Mouse (Mus musculus) testis, adult 2 months (tissue): ENCODE measurements around the gene Snx32.
"Not testable (repeated sequence)": the region's sequence is repeated elsewhere in the genome, so short reads cannot be mapped to it uniquely, and the experiment has no call there.

ENCODE experiments used
- CTCF ChIP-seq: fragments of 200-500 bp; IDR thresholded peaks from 2 replicates; pipeline ENCODE4 v1.5.1; 2012; ENCODE audit warnings: low read depth, mild to moderate bottlenecking, inconsistent platforms, low read length, moderate library complexity; ENCODE audit not compliant: control insufficient read depth, insufficient read depth, insufficient replicate concordance
- POLR2A ChIP-seq: fragments of 200-500 bp; IDR thresholded peaks from 2 replicates; pipeline ENCODE4 v1.6.1; 2012; ENCODE audit warnings: low read depth, mild to moderate bottlenecking, inconsistent platforms, low read length, moderate library complexity; ENCODE audit not compliant: control insufficient read depth

DNA sequence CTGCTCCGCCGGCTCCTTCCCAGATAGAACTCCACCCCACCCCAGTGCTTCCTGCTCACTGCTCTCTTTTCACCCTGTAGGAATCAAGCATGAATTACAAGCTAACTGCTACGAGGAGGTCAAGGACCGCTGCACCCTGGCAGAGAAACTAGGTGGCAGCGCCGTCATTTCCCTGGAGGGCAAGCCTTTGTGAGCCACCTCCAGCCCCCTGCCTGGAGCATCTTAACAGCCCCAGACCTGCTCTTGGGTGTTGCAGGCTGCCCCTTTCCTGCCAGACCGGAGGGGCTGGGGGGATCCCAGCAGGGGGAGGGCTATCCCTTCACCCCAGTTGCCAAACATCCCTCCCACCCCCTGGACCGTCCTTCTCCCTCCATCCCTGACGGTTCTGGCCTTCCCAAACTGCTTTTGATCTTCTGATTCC is 17.0 kb downstream of the Snx32 start:
- TF ChIP-seq CTCF, POLR2A: not testable (repeated sequence)
